Mouse (Mus musculus): ENCODE results near the gene Slc2a5. TPM values are rescaled to one million over a fixed set of nuclear protein-coding genes. Genes with fewer than 3 reads are reported as not detected.

The Slc2a5 gene
- polyA plus RNA-seq, 1 experiment, result 20.2 TPM

- DNase-seq (ENCODE audit: low read depth, low spot score), result no peak
- 73% methylated on average over 4 of the region's 4 CpGs for WGBS
Measured at GRCm38 (mm10) chr4:150178131-150178530, 59.0 kb downstream of the Slc2a5 start.

- DNase-seq (ENCODE audit: low read depth, low spot score), result no peak
- WGBS, result 93% methylated on average over 7 of the region's 7 CpGs
Measured at GRCm38 (mm10) chr4:150181304-150181703, 62.2 kb downstream of the Slc2a5 start.

GRCm38 (mm10) chr4:150188236-150188635 lies 69.2 kb downstream of the Slc2a5 start:
- WGBS, result 26% methylated on average over 11 of the region's 11 CpGs
- peak; percentile 24 for DNase-seq (ENCODE audit: low read depth, low spot score)

GRCm38 (mm10) chr4:150192199-150192598 lies 73.1 kb downstream of the Slc2a5 start:
- DNase-seq (ENCODE audit: low read depth, low spot score), result no peak
- WGBS, result 63% methylated on average over 6 of the region's 6 CpGs

Other genes starting within 250 kb of the Slc2a5 start
- gene Spsb1, start 164.2 kb upstream of the Slc2a5 start, polyA plus RNA-seq (2012; rRNA removed), result 21.5 and 26.4 TPM in 2 replicates
- gene H6pd, start 110.3 kb upstream of the Slc2a5 start, polyA plus RNA-seq (2012; rRNA removed), result 13.3 and 22.7 TPM in 2 replicates
- 0.86 and 1.6 TPM in 2 replicates for gene Gpr157, start 31.9 kb upstream of the Slc2a5 start, polyA plus RNA-seq (2012; rRNA removed)
- gene Slc2a7, start 29.7 kb downstream of the Slc2a5 start, polyA plus RNA-seq (2012; rRNA removed), result 6.9 and 33.5 TPM in 2 replicates
- gene Car6, start 82.0 kb downstream of the Slc2a5 start, polyA plus RNA-seq (2012; rRNA removed), result not detected in 2 replicates
- 341 and 516 TPM in 2 replicates for gene Eno1, start 117.4 kb downstream of the Slc2a5 start, polyA plus RNA-seq (2012; rRNA removed)
- gene Rere, start 162.4 kb downstream of the Slc2a5 start, polyA plus RNA-seq (2012; rRNA removed), result 29.4 and 33.5 TPM in 2 replicates

Data from large intestine, adult 2 months (tissue).